ENCODE assay signal across 10 mouse cellular contexts in genomic region chr3:138821886-138822445, GRCm38 (mm10).
A peak's percentile ranks its signal among the peaks of the same experiment; 100 is the strongest.
DNase-seq lines count a peak whose midpoint lies in the region; ATAC-seq and TF ChIP-seq lines count a peak whose summit lies in the region.
"Had no signal": no experiment of that assay in that cellular context is flagged by ENCODE, and none has a peak within 500 bp of the region (broad histone marks: within the 10 kb centered on the region; RNA-seq: fewer than 3 reads in every experiment).

No protein-coding gene starts in this region.

- WGBS in heart, embryonic 15.5 days: 44% methylated on average over 5 of the region's 5 CpGs
- WGBS in hindbrain, embryonic 15.5 days: 12% methylated on average over 5 of the region's 5 CpGs
- 47% methylated on average over 5 of the region's 5 CpGs for WGBS in midbrain, postnatal 0 days

- DNase-seq in heart, postnatal 10 days: no peak
- DNase-seq in embryo, embryonic 10.5 days (ENCODE audit: low spot score): peak; percentile 50
- DNase-seq in midbrain, postnatal 0 days (ENCODE audit: low spot score): peak; percentile 55
- DNase-seq in urinary bladder, adult 2 months (ENCODE audit: low spot score): no peak
- DNase-seq in yolk sac, embryonic 10.5 days (ENCODE audit: low spot score): no peak
- DNase-seq in cerebellum, postnatal 10 days: no peak
- DNase-seq: heart, postnatal 4 days; liver, embryonic 13.5 days had no signal

- H3K4me3 ChIP-seq in heart, embryonic 15.5 days: no peak overlapping the region
- no peak overlapping the region for H3K4me3 ChIP-seq in hindbrain, embryonic 15.5 days
- H3K4me3 ChIP-seq in midbrain, postnatal 0 days (ENCODE audit: low read depth, low read length): no peak overlapping the region
- H3K4me3 ChIP-seq: liver, embryonic 13.5 days had no signal

- H3K4me1 ChIP-seq in heart, embryonic 15.5 days (replicated peaks): peaks cover 15% of the 10 kb centered on the region
- peaks cover 52% of the 10 kb centered on the region for H3K4me1 ChIP-seq in hindbrain, embryonic 15.5 days (replicated peaks)
- peaks cover 1% of the 10 kb centered on the region for H3K4me1 ChIP-seq in midbrain, postnatal 0 days (ENCODE audit: insufficient read depth, low read length)

- ATAC-seq in heart, embryonic 15.5 days (replicated peaks; ENCODE audit: insufficient number of reproducible peaks, insufficient read depth, low FRiP score, low read depth): 0 out of 2 replicates have a peak, but pooled peaks have one; percentile 20
- peak; percentile 47 for ATAC-seq in hindbrain, embryonic 15.5 days (ENCODE audit: low FRiP score, low read depth)
- peak; percentile 21; the same call in 1 of the 2 replicates for ATAC-seq in midbrain, postnatal 0 days (ENCODE audit: low FRiP score)

- intact Hi-C loops in heart, postnatal 10 days (cut with DNase I): no loop called here

- no peaks in the 10 kb centered on the region for H3K27me3 ChIP-seq in heart, embryonic 15.5 days
- H3K27me3 ChIP-seq in hindbrain, embryonic 15.5 days: no peaks in the 10 kb centered on the region
- no peaks in the 10 kb centered on the region for H3K27me3 ChIP-seq in midbrain, postnatal 0 days (ENCODE audit: insufficient read depth, low read length)
- H3K27me3 ChIP-seq: liver, embryonic 13.5 days had no signal

- H3K36me3 ChIP-seq in heart, embryonic 15.5 days: no peaks in the 10 kb centered on the region
- no peaks in the 10 kb centered on the region for H3K36me3 ChIP-seq in hindbrain, embryonic 15.5 days
- H3K36me3 ChIP-seq in midbrain, postnatal 0 days (ENCODE audit: insufficient read depth, low read length): no peaks in the 10 kb centered on the region
- H3K36me3 ChIP-seq: liver, embryonic 13.5 days had no signal

- no peak overlapping the region for H3K4me2 ChIP-seq in heart, embryonic 15.5 days
- H3K4me2 ChIP-seq in hindbrain, embryonic 15.5 days: no peak overlapping the region
- no peak overlapping the region for H3K4me2 ChIP-seq in midbrain, postnatal 0 days (ENCODE audit: low read depth, low read length, poor library complexity, severe bottlenecking)
- H3K4me2 ChIP-seq: liver, embryonic 13.5 days had no signal

- no peaks in the 10 kb centered on the region for H3K9me3 ChIP-seq in heart, embryonic 15.5 days (replicated peaks)
- no peaks in the 10 kb centered on the region for H3K9me3 ChIP-seq in hindbrain, embryonic 15.5 days
- H3K9me3 ChIP-seq in midbrain, postnatal 0 days (ENCODE audit: low read length): no peaks in the 10 kb centered on the region
- H3K9me3 ChIP-seq: liver, embryonic 13.5 days had no signal

- no peak overlapping the region for H3K27ac ChIP-seq in heart, embryonic 15.5 days
- H3K27ac ChIP-seq in hindbrain, embryonic 15.5 days (replicated peaks): peak overlapping the region; percentile 16; the same call in 1 of the 2 replicates
- H3K27ac ChIP-seq in midbrain, postnatal 0 days (ENCODE audit: low read depth, low read length): no peak overlapping the region
- H3K27ac ChIP-seq: liver, embryonic 13.5 days had no signal

- 0 out of 2 replicates have a peak overlapping the region, but pooled peaks have one; percentile 4 for H3K9ac ChIP-seq in heart, embryonic 15.5 days
- H3K9ac ChIP-seq in hindbrain, embryonic 15.5 days: 0 out of 2 replicates have a peak overlapping the region, but pooled peaks have one; percentile 7
- no peak overlapping the region for H3K9ac ChIP-seq in midbrain, postnatal 0 days (replicated peaks; ENCODE audit: low read length, poor library complexity, severe bottlenecking)
- H3K9ac ChIP-seq: liver, embryonic 13.5 days had no signal

- peak; percentile 26; the same call in 1 of the 2 replicates for TF ChIP-seq CTCF in midbrain, postnatal 0 days (IDR thresholded peaks at IDR 0.05)

Comparison
In these comparisons a context has a peak if more than half of its experiments do, and no peak if none do; other contexts are left out.
1. DNase-seq: peak in embryo, embryonic 10.5 days (single experiment) and midbrain, postnatal 0 days (single experiment); none in heart, postnatal 10 days (0 of 2), urinary bladder, adult 2 months (single experiment), yolk sac, embryonic 10.5 days (single experiment) and cerebellum, postnatal 10 days (0 of 2).
2. Peak in every context shown above with its lines, with median percentiles within 50 percentile points of each other: ATAC-seq.